Mouse (Mus musculus) lung, postnatal 0 days (tissue): ENCODE measurements around the gene Zbtb9. TPM values are rescaled to one million over a fixed set of nuclear protein-coding genes. Genes with fewer than 3 reads are reported as not detected.
A peak's percentile ranks its signal among the peaks of the same experiment; 100 is the strongest.

Source experiments
- ATAC-seq: fragments of 200-750 bp; cut with Nextera tagmentation; 2 replicates; pipeline ENCODE4 v1.8.0; 2017; ENCODE audit warnings: moderate library complexity
- DNase-seq: peaks from one replicate; pipeline ENCODE4 v3.0.0-alpha.2; 2016; ENCODE audit warnings: low spot score
- H3K27ac ChIP-seq: fragments of 300-500 bp; sonication (generic); 2 replicates; pipeline ENCODE4 v1.5.1; 2014; ENCODE audit warnings: antibody characterized with exemption, mild to moderate bottlenecking, low read length, mixed read lengths
- H3K27me3 ChIP-seq: fragments of 300-500 bp; sonication (generic); replicated peaks from 2 replicates; pipeline ENCODE4 v1.6.1; 2014; ENCODE audit warnings: low read length, mixed read lengths; ENCODE audit not compliant: insufficient read depth
- H3K36me3 ChIP-seq: fragments of 300-500 bp; sonication (generic); 2 replicates; pipeline ENCODE4 v1.6.1; 2014; ENCODE audit warnings: low read length, mixed read lengths; ENCODE audit not compliant: insufficient read depth
- H3K4me1 ChIP-seq: fragments of 300-500 bp; sonication (generic); 2 replicates; pipeline ENCODE4 v1.6.1; 2014; ENCODE audit warnings: antibody characterized with exemption, low read depth, low read length, mixed read lengths; ENCODE audit not compliant: insufficient read depth
- H3K4me2 ChIP-seq: fragments of 300-500 bp; sonication (generic); replicated peaks from 2 replicates; pipeline ENCODE4 v1.6.1; 2014; ENCODE audit warnings: low read depth, mild to moderate bottlenecking, low read length, moderate library complexity, mixed read lengths
- H3K4me3 ChIP-seq: fragments of 300-500 bp; sonication (generic); 2 replicates; pipeline ENCODE4 v1.5.1; 2014; ENCODE audit warnings: low read depth, low read length
- H3K9ac ChIP-seq: fragments of 300-500 bp; sonication (generic); replicated peaks from 2 replicates; pipeline ENCODE4 v1.6.1; 2014; ENCODE audit warnings: low read depth, mild to moderate bottlenecking
- H3K9me3 ChIP-seq: fragments of 300-500 bp; sonication (generic); 2 replicates; pipeline ENCODE4 v1.6.1; 2016; ENCODE audit warnings: low read length, mixed read lengths
- CTCF ChIP-seq: IDR thresholded peaks from 2 replicates; pipeline ENCODE4 v1.5.1; 2016; ENCODE audit warnings: antibody characterized with exemption, mild to moderate bottlenecking
- EP300 ChIP-seq: IDR thresholded peaks from 2 replicates; pipeline ENCODE4 v1.6.1; 2016; ENCODE audit warnings: antibody characterized with exemption, mild to moderate bottlenecking, control low read depth
- WGBS: fragments of 180-500 bp; shearing (Covaris S2); extraction: QIAGEN DNeasy Blood & Tissue Kit; methylation state at CpG from one replicate; pipeline ENCODE4 v1.1.7; 2014; 5-methylcytosine and 5-hydroxymethylcytosine counted together
- polyA plus RNA-seq: library from polyadenylated mRNA; unstranded; fragments of >200 nt; fragmentation: Nextera tagmentation; extraction: Ambion mirVana; gene quantifications from 2 replicates; pipeline ENCODE4 v1.2.1, GENCODE M21; 2015

The Zbtb9 gene
- polyA plus RNA-seq, 1 experiment from 2014 or later, result 9.3 TPM

DNA sequence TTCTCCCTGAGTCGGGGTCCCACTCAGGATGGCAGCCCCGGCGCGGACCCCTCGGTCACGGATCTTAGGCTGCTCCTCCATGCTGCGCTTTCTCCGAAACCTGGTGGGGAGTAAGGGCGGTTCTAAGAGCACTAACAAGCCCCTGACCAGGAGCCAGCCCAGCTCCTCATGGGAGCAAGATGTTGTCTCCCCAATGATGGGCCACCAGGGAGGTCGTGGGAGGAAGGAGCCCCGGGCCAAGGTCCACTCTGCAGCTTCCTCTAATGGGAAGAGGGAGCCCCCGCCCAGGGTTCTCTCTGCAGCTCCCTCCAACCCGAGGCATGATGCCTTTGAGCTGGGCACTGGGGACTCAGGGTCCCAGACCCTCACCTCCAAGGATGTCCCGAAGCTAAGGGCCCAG is 56.5 kb downstream of the Zbtb9 start:
- no peaks in the 10 kb centered on the region for H3K9me3 ChIP-seq
- H3K4me2 ChIP-seq, result no peak overlapping the region
- H3K9ac ChIP-seq, result no peak overlapping the region
- no peak overlapping the region for H3K4me3 ChIP-seq
- no peak for DNase-seq
- ATAC-seq, result no peak
- TF ChIP-seq CTCF (no peak), EP300 (no peak)
- H3K4me1 ChIP-seq, result no peaks in the 10 kb centered on the region; the same call in 1 of the 2 replicates
- H3K27ac ChIP-seq, result no peak overlapping the region
- no peaks in the 10 kb centered on the region for H3K36me3 ChIP-seq
- WGBS, result 88% methylated on average over 14 of the region's 14 CpGs
- H3K27me3 ChIP-seq, result no peaks in the 10 kb centered on the region

DNA sequence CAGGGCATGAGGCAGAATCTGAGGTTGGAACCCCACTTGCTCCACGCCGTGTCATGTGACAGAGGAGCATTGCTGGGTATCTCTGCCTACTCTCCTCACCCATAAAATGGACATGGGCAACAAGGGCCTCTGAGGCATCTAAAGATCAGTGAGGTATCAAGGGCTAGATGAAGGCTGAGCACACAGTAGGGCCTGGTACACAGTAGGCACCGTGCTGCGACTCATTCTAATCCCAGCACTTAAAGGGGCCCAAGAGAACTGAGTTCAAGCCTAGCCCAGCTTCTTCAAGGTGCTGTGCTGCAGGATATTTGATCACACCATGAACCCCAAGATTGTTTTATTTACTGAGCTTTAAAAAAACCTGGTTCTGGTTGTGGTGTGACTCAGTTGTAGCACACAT is 57.9 kb downstream of the Zbtb9 start:
- Histone ChIP-seq H3K4me1 (no peaks in the 10 kb centered on the region; the same call in 1 of the 2 replicates), H3K27me3 (no peaks in the 10 kb centered on the region), H3K36me3 (no peaks in the 10 kb centered on the region), H3K4me3 (no peak overlapping the region), H3K9ac (no peak overlapping the region), H3K9me3 (no peaks in the 10 kb centered on the region), H3K4me2 (no peak overlapping the region), H3K27ac (no peak overlapping the region)
- TF ChIP-seq CTCF, result no peak
- TF ChIP-seq EP300, result no peak
- 91% methylated on average over 4 of the region's 4 CpGs for WGBS
- no peak for ATAC-seq
- DNase-seq, result peak; percentile 4

DNA sequence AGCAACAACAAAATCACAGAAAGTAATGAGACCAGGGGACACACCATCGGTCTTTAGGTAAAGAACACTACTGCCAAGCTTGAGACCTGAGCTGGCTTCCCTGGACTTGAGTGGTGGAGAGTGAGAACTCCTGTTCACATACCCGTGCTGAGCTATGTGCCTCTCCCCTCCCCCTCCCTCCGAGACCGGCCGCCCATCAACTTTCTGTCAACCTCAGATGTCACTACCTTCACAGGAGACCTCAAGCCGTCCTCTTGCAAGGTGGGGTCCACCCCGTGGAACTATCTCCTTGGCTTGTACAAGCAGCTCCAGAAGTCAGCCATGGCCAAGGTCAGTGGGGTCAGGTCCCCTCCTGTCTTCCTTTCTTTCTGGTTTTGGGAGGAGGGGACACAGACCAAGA is 59.4 kb downstream of the Zbtb9 start:
- H3K9ac ChIP-seq, result no peak overlapping the region
- 54% methylated on average over 7 of the region's 7 CpGs for WGBS

DNA sequence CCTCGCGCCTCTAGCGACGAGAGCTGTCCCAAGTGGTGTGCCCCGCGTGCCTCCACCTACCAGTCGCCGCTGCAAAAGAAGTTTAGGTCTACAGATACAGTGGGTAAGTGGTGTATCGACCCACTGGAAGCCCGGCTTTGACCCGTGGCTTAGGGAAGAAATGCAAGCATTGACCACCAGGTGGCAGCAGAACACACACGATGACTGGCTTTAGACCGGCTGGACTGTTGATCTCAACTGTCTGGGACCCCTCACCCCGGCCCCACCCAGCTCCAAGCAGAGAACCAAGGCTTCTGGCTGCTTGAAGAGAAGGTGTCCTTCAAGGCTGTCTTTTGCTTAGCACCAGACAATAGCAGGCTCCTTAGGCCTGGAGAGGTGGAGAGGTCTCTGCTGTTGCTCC is 59.9 kb downstream of the Zbtb9 start:
- H3K4me3 ChIP-seq, result no peak overlapping the region

More for the DNA sequence above, 59.4 kb downstream of the Zbtb9 start:
- Histone ChIP-seq H3K36me3 (no peaks in the 10 kb centered on the region), H3K4me3 (no peak overlapping the region), H3K4me1 (peaks cover 8% of the 10 kb centered on the region; the same call in 1 of the 2 replicates), H3K9me3 (no peaks in the 10 kb centered on the region), H3K4me2 (0 out of 2 replicates have a peak overlapping the region, but pooled peaks have one; percentile 14), H3K27me3 (no peaks in the 10 kb centered on the region), H3K27ac (no peak overlapping the region)
- no peak for TF ChIP-seq EP300
- no peak for TF ChIP-seq CTCF
- DNase-seq, result peak; percentile 4
- no peak for ATAC-seq

DNA sequence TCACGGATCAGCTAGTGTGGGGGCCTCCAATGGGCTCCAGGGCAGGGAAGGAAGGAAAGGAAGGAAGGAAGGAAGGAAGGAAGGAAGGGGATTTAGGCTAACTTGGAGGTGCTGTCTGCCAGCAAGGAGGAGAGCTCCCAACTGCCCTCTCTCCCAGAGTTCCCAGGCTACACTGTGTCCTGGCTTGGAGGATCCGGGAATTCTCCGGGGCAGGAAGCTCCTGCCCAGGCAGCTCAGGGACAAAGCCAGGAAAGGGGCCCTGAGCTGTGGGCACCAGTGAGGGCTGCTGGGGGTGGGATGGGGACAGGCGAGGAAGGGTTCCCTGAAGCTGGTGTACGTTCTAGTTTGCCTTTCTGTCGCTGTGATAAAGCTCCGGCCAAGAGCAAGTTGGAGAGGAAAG is 63.5 kb downstream of the Zbtb9 start:
- Histone ChIP-seq H3K4me1 (peaks cover 26% of the 10 kb centered on the region), H3K4me2 (no peak overlapping the region), H3K36me3 (no peaks in the 10 kb centered on the region), H3K27ac (peak overlapping the region; percentile 77), H3K9me3 (no peaks in the 10 kb centered on the region), H3K4me3 (no peak overlapping the region), H3K9ac (no peak overlapping the region), H3K27me3 (no peaks in the 10 kb centered on the region)
- TF ChIP-seq CTCF, result no peak
- TF ChIP-seq EP300, result peak; percentile 55; the same call in 1 of the 2 replicates
- ATAC-seq, result peak; percentile 65
- 25% methylated on average over 7 of the region's 7 CpGs for WGBS
- DNase-seq, result peak; percentile 57

More for the DNA sequence above, 59.9 kb downstream of the Zbtb9 start:
- no peak overlapping the region for H3K9ac ChIP-seq
- 0 out of 2 replicates have a peak overlapping the region, but pooled peaks have one; percentile 14 for H3K4me2 ChIP-seq
- no peaks in the 10 kb centered on the region for H3K36me3 ChIP-seq
- ATAC-seq (peak; percentile 36), DNase-seq (peak; percentile 84)
- 2% methylated on average over 14 of the region's 14 CpGs for WGBS
- no peaks in the 10 kb centered on the region for H3K27me3 ChIP-seq
- H3K9me3 ChIP-seq, result no peaks in the 10 kb centered on the region
- no peak overlapping the region for H3K27ac ChIP-seq
- H3K4me1 ChIP-seq, result peaks cover 11% of the 10 kb centered on the region; the same call in 1 of the 2 replicates
- TF ChIP-seq EP300 (no peak), CTCF (peak; percentile 95)

DNA sequence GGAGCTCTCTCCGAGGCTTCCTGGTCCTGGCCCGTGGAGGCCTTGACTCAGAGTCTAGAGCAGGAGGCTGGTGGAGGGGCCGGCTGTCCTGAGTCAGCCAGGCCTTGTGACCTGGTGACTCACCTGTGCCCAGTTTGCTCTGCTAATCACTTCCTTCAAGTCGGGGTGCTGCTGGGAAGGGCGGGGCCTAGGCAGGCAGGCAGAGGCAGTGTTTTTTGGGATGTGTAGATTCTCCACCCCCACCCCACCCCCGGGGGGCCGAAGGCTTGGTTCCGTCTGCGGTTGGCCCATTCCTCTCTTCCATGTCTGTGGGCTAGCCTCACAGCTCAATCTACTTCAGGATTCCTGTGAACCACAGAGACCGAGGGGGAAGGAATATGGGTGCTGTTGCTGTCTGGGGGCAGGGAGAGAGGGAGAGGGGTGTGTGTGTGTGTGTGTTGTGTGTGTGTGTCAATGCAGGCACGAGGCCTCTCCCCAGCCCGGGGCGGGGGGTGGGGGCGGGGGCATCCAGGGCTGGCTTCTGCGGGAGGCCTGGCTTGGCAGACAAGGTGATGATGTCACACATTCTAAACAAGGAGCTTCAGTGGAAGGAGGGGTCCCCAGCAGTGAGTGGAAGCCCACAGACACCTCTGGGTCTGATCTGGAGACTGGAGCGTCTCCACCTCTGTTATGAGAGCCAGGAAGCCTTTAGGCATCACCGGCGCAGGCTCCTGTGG is 65.5 kb downstream of the Zbtb9 start:
- peak; percentile 81 for ATAC-seq
- no peak overlapping the region for H3K9ac ChIP-seq
- H3K4me1 ChIP-seq, result peaks cover 26% of the 10 kb centered on the region
- peak; percentile 90 for DNase-seq
- TF ChIP-seq CTCF (no peak), EP300 (no peak; the same call in 1 of the 2 replicates)
- H3K27me3 ChIP-seq, result no peaks in the 10 kb centered on the region
- H3K9me3 ChIP-seq, result no peaks in the 10 kb centered on the region
- no peak overlapping the region for H3K4me2 ChIP-seq
- no peak overlapping the region for H3K4me3 ChIP-seq
- 35% methylated on average over 18 of the region's 18 CpGs for WGBS
- H3K36me3 ChIP-seq, result no peaks in the 10 kb centered on the region
- H3K27ac ChIP-seq, result no peak overlapping the region; the same call in 1 of the 2 replicates
